Comparison of ENCODE assay signal across 8 mouse cellular contexts in genomic region chr6:117660576-117660975, GRCm38 (mm10).
DNase-seq lines count a peak whose midpoint lies in the region; ATAC-seq and TF ChIP-seq lines count a peak whose summit lies in the region.

No protein-coding gene starts in this region.

- no peaks in the 10 kb centered on the region for H3K9me3 ChIP-seq in kidney, embryonic 14.5 days (ENCODE audit: control insufficient read depth, low read length)

- 15% methylated on average over 1 of the region's 1 CpGs for WGBS in kidney, embryonic 14.5 days

- H3K4me1 ChIP-seq in kidney, embryonic 14.5 days (ENCODE audit: control insufficient read depth, insufficient read depth, low read length) = no peaks in the 10 kb centered on the region
- no peaks in the 10 kb centered on the region for H3K4me1 ChIP-seq in bone marrow macrophage, adult 2 months (ENCODE audit: control insufficient read depth, insufficient read depth, low read length)

- H3K36me3 ChIP-seq in kidney, embryonic 14.5 days (ENCODE audit: control insufficient read depth, insufficient read depth, low read length) = no peaks in the 10 kb centered on the region
- no peaks in the 10 kb centered on the region for H3K36me3 ChIP-seq in splenic B cell, adult 2 months (ENCODE audit: control insufficient read depth, insufficient read depth, low read length, poor library complexity, severe bottlenecking)

- TF ChIP-seq POLR2A in bone marrow macrophage, adult 2 months (IDR thresholded peaks at IDR 0.05; ENCODE audit: borderline replicate concordance, low read depth, low read length) = no peak

- H3K4me3 ChIP-seq in kidney, embryonic 14.5 days (ENCODE audit: low read length) = no peak overlapping the region
- H3K4me3 ChIP-seq in bone marrow macrophage, adult 2 months (ENCODE audit: insufficient read depth, low read length) = no peak overlapping the region

- ATAC-seq in kidney, embryonic 14.5 days (ENCODE audit: low FRiP score, low TSS enrichment) = no peak; the same call in 1 of the 2 replicates

- H3K27me3 ChIP-seq in kidney, embryonic 14.5 days (ENCODE audit: control insufficient read depth, insufficient read depth, low read length) = 0 out of 2 replicates have a peak, but pooled peaks cover 4% of the 10 kb centered on the region
- no peaks in the 10 kb centered on the region for H3K27me3 ChIP-seq in splenic B cell, adult 2 months (ENCODE audit: control insufficient read depth, insufficient read depth, low read length, poor library complexity, severe bottlenecking)

- no peak overlapping the region for H3K9ac ChIP-seq in kidney, embryonic 14.5 days (ENCODE audit: low read depth, low read length)

- peak; percentile 39 for TF ChIP-seq CTCF in bone marrow macrophage, adult 2 months (IDR thresholded peaks at IDR 0.05; ENCODE audit: low read depth, low read length)

- no peak overlapping the region for H3K27ac ChIP-seq in kidney, embryonic 14.5 days (ENCODE audit: low read depth, low read length)
- H3K27ac ChIP-seq in bone marrow macrophage, adult 2 months (ENCODE audit: insufficient read depth, low read depth, low read length) = no peak overlapping the region

- no peak overlapping the region for H3K4me2 ChIP-seq in kidney, embryonic 14.5 days (replicated peaks; ENCODE audit: low read depth, low read length)

- peak; percentile 37 for DNase-seq in kidney, adult 11 months
- peak; percentile 54 for DNase-seq in ES-CJ7 (ENCODE audit: low read depth, low spot score)
- DNase-seq in kidney, postnatal 36 days = peak; percentile 60 to 70
- peak; percentile 2 for DNase-seq in splenic B cell, adult 2 months (ENCODE audit: low read depth, low spot score)
- DNase-seq in spleen, postnatal 36 days (ENCODE audit: low spot score in 2 of 2) = no peak
- no peak for DNase-seq in urinary bladder, postnatal 10 days (ENCODE audit: low spot score)

Comparison
In these comparisons a context has a peak if more than half of its experiments do, and no peak if none do; other contexts are left out.
1. DNase-seq: peak in kidney, adult 11 months (single experiment), ES-CJ7 (single experiment), kidney, postnatal 36 days (2 of 2) and splenic B cell, adult 2 months (single experiment); none in spleen, postnatal 36 days (0 of 2) and urinary bladder, postnatal 10 days (single experiment).